Mouse (Mus musculus) liver, embryonic 16.5 days (tissue): ENCODE data around the gene Dkk3. TPM values are rescaled to one million over a fixed set of nuclear protein-coding genes. Genes with fewer than 3 reads are reported as not detected.

ENCODE experiments used
- ATAC-seq: fragments of 200-750 bp; cut with Nextera tagmentation; 2 replicates; pipeline ENCODE4 v1.8.0; 2017; ENCODE audit warnings: low read depth, mild to moderate bottlenecking, moderate number of reproducible peaks, moderate library complexity
- H3K27ac ChIP-seq: fragments of 300-500 bp; sonication (generic); 2 replicates; pipeline ENCODE4 v1.5.1; 2014; ENCODE audit warnings: mild to moderate bottlenecking, low read length
- H3K27me3 ChIP-seq: fragments of 300-500 bp; sonication (generic); 2 replicates; pipeline ENCODE4 v1.6.1; 2014; ENCODE audit warnings: low read depth, low read length, mixed read lengths; ENCODE audit not compliant: control insufficient read depth, insufficient read depth
- H3K36me3 ChIP-seq: fragments of 300-500 bp; sonication (generic); 2 replicates; pipeline ENCODE4 v1.6.1; 2014; ENCODE audit warnings: mild to moderate bottlenecking; ENCODE audit not compliant: control insufficient read depth, insufficient read depth
- H3K4me1 ChIP-seq: fragments of 300-500 bp; sonication (generic); 2 replicates; pipeline ENCODE4 v1.6.1; 2014; ENCODE audit warnings: low read depth, low read length, mixed read lengths; ENCODE audit not compliant: control insufficient read depth
- H3K4me2 ChIP-seq: fragments of 300-500 bp; sonication (generic); 2 replicates; pipeline ENCODE4 v1.6.1; 2014; ENCODE audit warnings: low read depth, low read length, mixed read lengths
- H3K4me3 ChIP-seq: fragments of 300-500 bp; sonication (generic); 2 replicates; pipeline ENCODE4 v1.5.1; 2014; ENCODE audit warnings: low read depth, mild to moderate bottlenecking, low read length
- H3K9ac ChIP-seq: fragments of 300-500 bp; sonication (generic); 2 replicates; pipeline ENCODE4 v1.6.1; 2014; ENCODE audit warnings: low read depth, low read length
- H3K9me3 ChIP-seq: fragments of 300-500 bp; sonication (generic); replicated peaks from 2 replicates; pipeline ENCODE4 v1.6.1; 2016; ENCODE audit warnings: low read length; ENCODE audit not compliant: control insufficient read depth
- WGBS: fragments of 180-500 bp; shearing (Covaris S2); extraction: QIAGEN DNeasy Blood & Tissue Kit; methylation state at CpG from one replicate; pipeline ENCODE4 v1.1.7; 2014; ENCODE audit not compliant: insufficient replicate concordance; 5-methylcytosine and 5-hydroxymethylcytosine counted together
- polyA plus RNA-seq: library from polyadenylated mRNA; unstranded; fragments of >200 nt; fragmentation: Nextera tagmentation; extraction: Ambion mirVana; gene quantifications from 2 replicates; pipeline ENCODE4 v1.2.1, GENCODE M21; 2015

Gene Dkk3
- polyA plus RNA-seq, 1 experiment from 2014 or later: 1.9 TPM

- WGBS: 47% methylated on average over 3 of the region's 3 CpGs
- no peak for ATAC-seq
- Histone ChIP-seq H3K9ac (no peak overlapping the region), H3K27me3 (no peaks in the 10 kb centered on the region), H3K4me2 (no peak overlapping the region), H3K9me3 (no peaks in the 10 kb centered on the region), H3K4me1 (no peaks in the 10 kb centered on the region), H3K4me3 (no peak overlapping the region), H3K27ac (no peak overlapping the region), H3K36me3 (no peaks in the 10 kb centered on the region)
Observed at GRCm38 (mm10) chr7:112142616-112143015, 16.2 kb downstream of the Dkk3 start.

DNA sequence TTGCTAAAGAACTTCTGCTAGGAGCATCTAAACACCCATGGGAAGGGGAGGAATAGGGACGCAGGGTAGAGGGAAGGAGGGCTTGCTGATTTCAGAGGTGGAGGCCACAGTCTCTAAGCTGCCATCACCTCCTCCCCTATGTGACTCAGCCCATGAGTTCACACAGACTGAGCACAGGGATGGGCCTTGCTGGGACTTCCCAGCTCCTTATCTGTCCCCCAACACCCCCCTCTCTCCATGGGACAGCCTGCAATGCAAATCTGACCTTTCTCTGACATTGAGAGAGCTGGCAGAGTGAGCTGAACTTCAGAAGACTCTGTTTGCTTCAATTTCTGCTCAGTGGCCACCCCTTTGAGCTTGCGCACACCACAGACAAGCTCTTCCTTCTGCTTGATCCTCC is 18.1 kb downstream of the Dkk3 start:
- no peaks in the 10 kb centered on the region for H3K36me3 ChIP-seq
- no peak overlapping the region for H3K9ac ChIP-seq
- H3K4me1 ChIP-seq: no peaks in the 10 kb centered on the region
- no peak overlapping the region for H3K4me2 ChIP-seq
- WGBS: 71% methylated on average over 2 of the region's 2 CpGs
- H3K27me3 ChIP-seq: no peaks in the 10 kb centered on the region
- H3K4me3 ChIP-seq: no peak overlapping the region
- no peak for ATAC-seq
- no peak overlapping the region for H3K27ac ChIP-seq
- H3K9me3 ChIP-seq: no peaks in the 10 kb centered on the region

- H3K27ac ChIP-seq: no peak overlapping the region; the same call in 1 of the 2 replicates
- WGBS: 46% methylated on average over 11 of the region's 11 CpGs
- no peak overlapping the region for H3K9ac ChIP-seq
- no peak; the same call in 1 of the 2 replicates for ATAC-seq
- H3K4me2 ChIP-seq: no peak overlapping the region
- H3K4me3 ChIP-seq: no peak overlapping the region
- H3K27me3 ChIP-seq: no peaks in the 10 kb centered on the region
- no peaks in the 10 kb centered on the region for H3K4me1 ChIP-seq
- H3K36me3 ChIP-seq: no peaks in the 10 kb centered on the region
- no peaks in the 10 kb centered on the region for H3K9me3 ChIP-seq
Observed at GRCm38 (mm10) chr7:112138509-112139405, 20.1 kb downstream of the Dkk3 start.

- Histone ChIP-seq H3K9me3 (no peaks in the 10 kb centered on the region), H3K27me3 (no peaks in the 10 kb centered on the region), H3K4me2 (no peak overlapping the region), H3K9ac (no peak overlapping the region), H3K36me3 (no peaks in the 10 kb centered on the region), H3K27ac (no peak overlapping the region), H3K4me3 (no peak overlapping the region), H3K4me1 (no peaks in the 10 kb centered on the region)
- ATAC-seq: no peak
- WGBS: 59% methylated on average over 7 of the region's 7 CpGs
Observed at GRCm38 (mm10) chr7:112138168-112138508, 20.7 kb downstream of the Dkk3 start.

DNA sequence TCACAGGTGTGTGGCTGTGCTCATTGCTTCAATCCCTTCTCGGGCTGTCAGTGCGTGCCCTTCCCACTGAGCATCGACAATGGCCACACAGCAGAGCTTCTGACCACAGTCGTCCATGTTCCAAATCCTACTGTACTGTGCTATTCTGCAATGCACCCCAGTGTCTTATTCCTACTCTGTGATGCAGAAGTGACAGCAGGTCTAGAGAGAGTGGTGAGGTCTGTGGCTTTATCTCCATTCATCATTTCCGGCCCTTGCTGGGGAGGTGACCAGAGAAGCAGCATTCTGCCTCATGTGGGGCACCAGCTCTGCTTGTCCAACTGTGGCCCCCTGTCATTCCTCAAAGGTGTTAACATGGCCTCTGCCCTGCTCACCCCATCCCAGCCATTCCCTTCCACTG is 22.3 kb downstream of the Dkk3 start:
- no peaks in the 10 kb centered on the region for H3K9me3 ChIP-seq
- no peaks in the 10 kb centered on the region for H3K27me3 ChIP-seq
- 62% methylated on average over 5 of the region's 5 CpGs for WGBS
- H3K9ac ChIP-seq: no peak overlapping the region
- no peak for ATAC-seq
- no peak overlapping the region for H3K4me3 ChIP-seq
- H3K4me1 ChIP-seq: no peaks in the 10 kb centered on the region
- H3K4me2 ChIP-seq: no peak overlapping the region
- H3K27ac ChIP-seq: no peak overlapping the region
- no peaks in the 10 kb centered on the region for H3K36me3 ChIP-seq

- Histone ChIP-seq H3K27ac (no peak overlapping the region), H3K27me3 (no peaks in the 10 kb centered on the region), H3K4me1 (no peaks in the 10 kb centered on the region), H3K4me2 (no peak overlapping the region), H3K4me3 (no peak overlapping the region), H3K9me3 (no peaks in the 10 kb centered on the region), H3K9ac (no peak overlapping the region), H3K36me3 (no peaks in the 10 kb centered on the region)
- no peak for ATAC-seq
- 67% methylated on average over 4 of the region's 4 CpGs for WGBS
Observed at GRCm38 (mm10) chr7:112135161-112135560, 23.7 kb downstream of the Dkk3 start.

GRCm38 (mm10) chr7:112133277-112133676 is 25.6 kb downstream of the Dkk3 start:
- Histone ChIP-seq H3K9ac (no peak overlapping the region), H3K27ac (no peak overlapping the region)
- WGBS: 63% methylated on average over 5 of the region's 5 CpGs

DNA sequence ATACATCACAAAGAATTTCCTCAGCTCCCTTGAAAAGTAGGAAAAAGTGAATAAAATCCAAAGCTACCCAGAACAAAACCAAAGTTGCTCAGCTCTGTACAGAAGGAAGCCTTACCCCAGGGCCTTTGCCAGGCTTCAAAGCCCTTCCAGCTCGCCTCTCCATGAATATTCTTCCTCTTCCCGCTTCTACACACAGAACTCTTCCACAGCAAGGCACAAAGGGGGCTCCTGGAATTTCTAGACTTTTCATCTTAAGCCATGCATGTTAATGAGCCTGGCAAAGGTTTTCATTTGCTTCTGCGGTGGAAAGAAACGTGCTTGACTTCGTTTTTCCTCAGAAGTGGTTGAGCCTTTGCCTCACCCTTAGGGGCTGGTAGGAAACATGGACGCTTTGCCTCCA is 26.9 kb downstream of the Dkk3 start:
- Histone ChIP-seq H3K9ac (no peak overlapping the region), H3K4me2 (no peak overlapping the region), H3K27ac (no peak overlapping the region), H3K4me1 (no peaks in the 10 kb centered on the region; the same call in 1 of the 2 replicates), H3K4me3 (no peak overlapping the region), H3K9me3 (no peaks in the 10 kb centered on the region), H3K36me3 (no peaks in the 10 kb centered on the region), H3K27me3 (no peaks in the 10 kb centered on the region)
- 61% methylated on average over 6 of the region's 6 CpGs for WGBS
- ATAC-seq: no peak

More at GRCm38 (mm10) chr7:112133277-112133676, 25.6 kb downstream of the Dkk3 start:
- H3K27me3 ChIP-seq: no peaks in the 10 kb centered on the region
- H3K4me1 ChIP-seq: no peaks in the 10 kb centered on the region; the same call in 1 of the 2 replicates
- no peaks in the 10 kb centered on the region for H3K9me3 ChIP-seq
- no peak for ATAC-seq
- H3K4me3 ChIP-seq: no peak overlapping the region
- no peaks in the 10 kb centered on the region for H3K36me3 ChIP-seq
- no peak overlapping the region for H3K4me2 ChIP-seq

GRCm38 (mm10) chr7:112130660-112131059 is 28.2 kb downstream of the Dkk3 start:
- Histone ChIP-seq H3K27ac (no peak overlapping the region), H3K9me3 (no peaks in the 10 kb centered on the region), H3K36me3 (no peaks in the 10 kb centered on the region), H3K27me3 (no peaks in the 10 kb centered on the region), H3K4me2 (no peak overlapping the region), H3K4me1 (no peaks in the 10 kb centered on the region; the same call in 1 of the 2 replicates), H3K9ac (no peak overlapping the region), H3K4me3 (no peak overlapping the region)
- ATAC-seq: no peak
- 74% methylated on average over 3 of the region's 3 CpGs for WGBS
